Mouse (Mus musculus) right cerebral cortex, postnatal 4 days (tissue): ENCODE data around the gene Cfap44.

Experiments
- DNase-seq: peaks from one replicate; pipeline ENCODE4 v3.0.0-alpha.2; 2022

Gene Cfap44

GRCm38 (mm10) chr16:44496971-44497464 is 102.4 kb downstream of the Cfap44 start:
- DNase-seq = no peak

DNA sequence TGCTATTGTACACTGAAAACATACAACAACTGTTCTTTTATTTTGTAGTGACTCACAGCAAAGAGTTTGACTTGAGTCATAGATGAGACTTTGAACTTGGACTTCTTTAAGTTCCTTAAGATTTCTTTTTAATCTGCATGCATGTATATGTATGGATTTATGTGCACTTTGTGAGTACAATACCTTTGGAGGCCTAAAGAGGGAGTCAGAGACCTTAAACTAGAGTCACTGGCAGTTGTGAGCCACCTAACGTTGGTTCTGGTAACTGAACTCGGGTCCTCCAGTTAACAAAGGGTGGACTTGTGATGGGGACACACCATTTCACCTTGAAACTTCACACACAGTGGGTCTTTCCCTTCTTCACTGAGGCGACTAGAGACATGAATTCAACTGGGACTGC is 103.9 kb downstream of the Cfap44 start:
- no peak for DNase-seq

GRCm38 (mm10) chr16:44501783-44502182 is 107.2 kb downstream of the Cfap44 start:
- no peak for DNase-seq

DNA sequence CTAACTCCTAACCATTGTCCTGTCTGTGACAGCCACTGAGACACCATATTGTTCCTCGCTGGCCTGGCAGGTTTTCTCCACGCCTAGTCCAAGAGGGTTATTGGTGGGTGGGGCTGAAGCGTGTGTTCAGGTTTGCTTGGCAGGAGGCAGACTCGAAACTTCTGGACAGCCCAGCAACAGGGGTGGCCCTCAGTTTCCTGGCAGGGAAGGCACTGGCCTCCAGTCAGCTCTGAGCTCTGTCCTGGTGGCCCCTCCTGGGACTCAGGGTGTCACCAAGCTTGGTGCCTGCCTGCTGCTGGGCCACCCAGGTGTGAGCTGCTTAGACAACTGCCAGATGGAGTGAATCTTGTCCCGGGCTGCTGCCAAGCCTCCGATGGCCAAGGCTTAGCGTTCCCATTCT is 107.7 kb downstream of the Cfap44 start:
- no peak for DNase-seq

GRCm38 (mm10) chr16:44502895-44503575 is 108.4 kb downstream of the Cfap44 start:
- DNase-seq = no peak

- no peak for DNase-seq
These were observed 110.6 kb downstream of the Cfap44 start for GRCm38 (mm10) chr16:44505243-44505642.

DNA sequence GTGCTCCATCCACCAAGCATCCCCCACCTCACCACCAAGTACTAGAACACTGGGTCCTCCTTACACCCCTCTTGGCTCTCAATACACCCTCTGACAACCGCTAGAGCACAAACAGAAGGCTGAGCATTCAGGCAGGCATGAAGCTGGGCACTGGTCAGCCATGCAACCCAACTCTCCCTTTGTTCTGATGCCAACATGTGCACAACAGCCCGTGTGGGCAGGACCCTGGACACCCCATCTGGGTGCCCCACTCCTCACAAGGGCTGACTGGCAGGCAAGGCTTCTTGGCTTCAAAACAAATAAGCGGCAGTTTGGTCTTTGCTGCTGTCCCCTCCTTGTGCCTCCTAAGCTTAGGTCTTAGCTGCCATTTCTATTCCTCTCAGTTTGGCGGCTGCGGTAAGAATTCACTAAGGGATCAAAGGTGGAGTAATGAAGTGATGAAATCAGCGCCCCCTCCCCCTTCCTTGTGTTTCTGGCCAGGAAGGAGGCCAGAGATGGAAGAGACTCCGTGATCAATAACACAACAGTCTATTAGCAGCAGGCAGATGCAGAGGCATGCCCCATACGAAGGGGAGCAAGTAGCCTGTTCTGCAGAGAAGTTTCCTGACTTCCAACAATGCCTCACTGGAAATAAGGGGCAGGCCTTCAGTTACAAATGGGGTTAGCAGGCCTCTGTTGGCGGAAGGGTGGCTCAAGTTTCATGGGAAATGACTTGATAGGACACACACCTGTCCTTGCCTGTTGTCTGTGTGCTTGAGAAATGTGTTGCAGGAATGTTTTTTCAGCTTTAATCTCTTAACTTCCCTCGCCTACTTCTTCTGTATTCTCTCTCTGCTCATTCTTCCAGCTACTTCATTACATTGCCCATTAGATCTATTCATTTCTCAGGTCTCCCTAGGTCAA is 112.7 kb downstream of the Cfap44 start:
- DNase-seq = no peak

- DNase-seq = no peak
These were observed 113.4 kb downstream of the Cfap44 start for GRCm38 (mm10) chr16:44508025-44508424.

DNA sequence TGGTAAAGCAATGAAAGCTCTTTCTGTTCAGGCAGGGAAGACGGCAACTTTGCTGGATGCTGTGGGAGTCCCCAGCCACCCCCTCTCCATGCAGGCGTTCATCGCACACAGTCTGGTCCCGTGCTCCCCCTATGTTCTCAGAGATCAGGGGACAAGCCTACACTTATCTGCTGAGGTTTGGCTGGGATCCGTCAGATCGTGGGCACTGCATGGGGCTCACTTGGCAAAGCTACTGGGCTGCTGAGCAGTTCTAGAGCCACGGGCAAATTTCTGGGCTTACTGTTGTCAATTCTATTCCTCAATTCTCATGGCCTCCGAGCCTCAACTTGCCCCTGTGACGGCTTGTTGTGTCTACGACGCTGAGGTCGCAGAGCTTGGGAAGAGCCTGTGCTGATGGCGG is 114.2 kb downstream of the Cfap44 start:
- no peak for DNase-seq

DNA sequence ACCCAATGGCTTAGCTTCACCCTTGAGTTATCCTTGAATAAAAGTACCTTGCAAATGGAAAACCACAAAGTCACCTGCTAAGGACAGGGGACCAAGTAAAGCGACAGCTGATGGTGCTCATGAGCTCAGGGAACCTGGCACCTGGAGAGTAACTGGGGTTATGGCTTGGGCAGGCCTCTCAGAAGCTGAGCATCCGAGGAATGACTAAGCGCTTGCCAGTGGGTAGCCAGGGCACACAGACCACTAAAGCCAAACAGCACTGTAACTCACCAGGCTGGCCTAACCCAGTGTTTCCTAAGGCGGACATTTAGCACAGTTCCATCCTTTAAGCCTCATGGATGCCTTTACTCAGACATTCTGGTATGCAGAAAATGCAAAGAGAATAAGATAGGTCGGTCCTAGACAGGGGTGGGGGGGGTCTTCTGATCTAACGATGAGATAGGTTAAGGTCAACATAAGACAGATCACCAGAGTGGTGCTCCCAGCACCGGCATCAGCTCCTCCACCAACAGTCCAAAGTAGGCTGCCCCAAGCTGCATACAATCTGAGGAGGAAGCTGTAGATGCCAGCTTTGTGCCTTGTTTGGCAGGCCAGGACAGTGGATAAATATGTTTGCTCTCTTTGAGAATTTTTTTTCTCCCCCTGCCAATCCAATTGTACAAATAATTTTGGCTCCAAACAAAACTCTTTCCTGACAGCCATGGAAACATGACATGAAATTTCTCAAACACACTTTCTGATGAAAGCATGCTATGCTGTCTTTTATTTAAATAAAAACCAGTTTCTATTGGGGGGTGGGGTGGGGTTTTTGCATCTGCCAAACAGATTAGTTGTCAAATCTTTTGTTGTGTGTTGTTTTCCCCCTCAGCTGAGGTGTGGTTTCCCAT is 115.1 kb downstream of the Cfap44 start:
- DNase-seq = no peak

DNA sequence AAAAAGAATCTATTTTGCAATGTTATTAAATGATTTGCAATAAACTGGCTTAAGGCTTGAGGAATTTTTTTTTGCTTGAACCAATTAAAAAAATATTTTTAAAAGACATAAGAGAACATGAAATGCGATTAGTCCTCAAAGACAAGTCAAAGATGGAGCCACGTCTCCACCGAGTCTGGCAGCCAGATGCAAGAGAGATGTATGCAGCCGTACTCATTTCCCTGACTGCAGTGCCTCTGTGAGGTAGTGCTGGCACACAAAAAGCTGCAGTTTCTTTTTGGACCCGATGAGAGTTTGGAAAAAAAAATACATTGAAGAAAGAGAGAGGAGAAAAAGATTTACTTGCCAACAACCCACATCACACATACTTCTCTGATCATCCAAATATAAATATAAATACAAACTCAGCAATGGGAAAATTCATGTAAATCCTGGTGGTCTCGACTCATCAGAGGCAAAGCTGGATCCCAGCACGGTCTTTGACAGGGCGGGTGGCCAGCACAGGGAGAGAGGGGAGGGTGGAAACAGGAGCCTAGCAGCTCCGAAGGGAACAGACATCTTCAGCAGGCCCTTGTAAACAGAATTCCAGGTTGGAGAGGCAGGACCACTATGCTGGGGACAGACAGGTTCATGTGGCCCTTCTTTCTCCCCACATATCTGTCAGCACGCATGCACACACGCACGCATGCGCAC is 116.1 kb downstream of the Cfap44 start:
- DNase-seq = peak; percentile 32

DNA sequence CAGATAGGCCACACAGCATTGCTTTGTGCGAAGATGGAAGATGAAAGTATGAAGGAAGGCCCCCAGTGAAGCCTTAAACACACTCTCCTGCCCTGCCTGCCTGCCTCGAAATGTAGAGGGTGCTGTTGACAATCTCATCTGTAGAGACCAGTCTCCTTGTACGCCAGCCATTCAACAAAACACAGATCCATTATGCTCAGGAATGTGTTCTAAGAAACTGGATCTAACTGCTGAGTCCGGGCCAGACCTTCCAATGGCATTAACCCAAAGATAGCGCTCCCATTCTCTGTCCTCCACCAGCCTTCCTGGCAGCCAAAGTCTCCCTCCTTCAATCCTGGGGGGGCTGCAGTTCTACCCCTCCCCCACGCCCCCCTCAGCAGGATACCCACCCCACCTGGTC is 121.9 kb downstream of the Cfap44 start:
- no peak for DNase-seq

- no peak for DNase-seq
These were observed 129.0 kb downstream of the Cfap44 start for GRCm38 (mm10) chr16:44523595-44523994.

- DNase-seq = no peak
These were observed 131.4 kb downstream of the Cfap44 start for GRCm38 (mm10) chr16:44526044-44526443.

DNA sequence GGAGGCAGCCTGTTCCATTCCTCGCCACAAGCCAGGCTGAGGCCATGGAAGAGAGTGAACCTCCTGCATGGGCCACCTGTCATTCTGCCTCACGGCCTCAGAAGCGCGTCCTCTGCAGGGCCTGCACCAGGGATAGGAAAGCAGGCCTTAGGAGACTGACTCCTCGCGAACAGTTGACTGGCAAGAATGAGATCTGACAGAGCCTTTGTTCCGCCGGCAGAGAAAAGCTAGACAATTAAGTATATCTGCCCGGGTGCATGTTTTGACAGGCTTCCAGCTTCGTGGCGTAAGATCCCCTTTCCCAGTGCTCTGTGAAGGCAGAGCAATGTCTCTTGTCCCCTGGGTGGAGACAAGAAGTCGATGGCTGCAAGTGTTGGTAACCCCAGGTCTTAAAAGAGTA is 132.1 kb downstream of the Cfap44 start:
- no peak for DNase-seq

GRCm38 (mm10) chr16:44527218-44527905 is 132.8 kb downstream of the Cfap44 start:
- no peak for DNase-seq

DNA sequence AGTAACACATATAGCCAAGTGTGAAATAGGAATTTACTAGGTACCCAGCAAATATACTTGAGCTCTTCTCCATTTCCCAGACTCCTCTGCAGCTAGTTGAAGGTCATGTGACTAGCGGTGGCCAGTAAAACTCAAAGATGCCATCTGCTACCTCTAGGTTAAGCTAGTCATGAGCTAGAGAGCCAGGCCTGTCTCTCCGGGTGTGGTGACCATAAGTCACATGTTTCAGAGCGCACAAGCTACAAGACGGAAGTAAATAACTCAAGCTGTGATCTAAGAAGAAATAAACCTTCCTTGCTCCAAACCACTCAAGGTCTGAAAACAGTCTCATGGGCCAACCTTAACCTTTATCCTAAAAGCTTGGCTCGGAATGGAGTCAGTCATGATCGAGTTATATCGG is 134.4 kb downstream of the Cfap44 start:
- DNase-seq = no peak

DNA sequence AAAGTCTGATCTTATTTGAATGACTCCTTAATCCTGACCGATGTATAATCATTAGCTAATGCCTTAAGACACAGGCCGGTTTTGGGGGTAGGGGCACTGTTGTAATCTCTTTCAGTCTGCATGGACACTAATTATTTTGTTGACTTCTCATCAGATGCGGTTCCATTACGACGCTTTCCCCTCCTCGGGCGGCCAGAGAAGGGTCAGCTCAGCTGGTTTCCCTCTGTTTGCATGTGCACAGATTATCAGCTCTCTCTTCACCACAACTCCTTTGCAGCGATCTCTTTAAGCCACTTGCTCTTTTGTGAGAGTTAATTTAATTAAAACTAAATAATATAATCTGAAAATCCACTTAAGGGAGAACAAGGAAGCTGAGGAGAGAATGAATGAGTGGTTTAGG is 135.1 kb downstream of the Cfap44 start:
- no peak for DNase-seq

DNA sequence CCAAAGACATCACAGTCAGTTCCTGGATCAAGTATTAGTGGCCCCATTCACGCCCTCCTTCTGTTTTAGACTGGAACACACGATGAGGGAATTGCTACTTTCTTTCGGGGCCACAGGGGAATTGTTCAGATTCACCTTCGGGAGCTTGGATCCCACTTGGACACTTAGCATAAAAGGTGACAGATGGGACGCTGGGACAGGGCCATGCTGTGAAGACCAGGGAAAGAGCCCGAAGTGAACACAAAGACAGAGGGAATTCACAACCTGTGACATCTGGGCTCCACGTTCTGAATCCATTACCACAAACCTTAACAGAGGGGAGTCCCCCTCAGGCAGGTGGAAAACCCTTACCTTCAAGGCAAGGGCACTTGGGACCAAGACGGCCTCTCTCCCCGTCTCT is 135.6 kb downstream of the Cfap44 start:
- DNase-seq = no peak

DNA sequence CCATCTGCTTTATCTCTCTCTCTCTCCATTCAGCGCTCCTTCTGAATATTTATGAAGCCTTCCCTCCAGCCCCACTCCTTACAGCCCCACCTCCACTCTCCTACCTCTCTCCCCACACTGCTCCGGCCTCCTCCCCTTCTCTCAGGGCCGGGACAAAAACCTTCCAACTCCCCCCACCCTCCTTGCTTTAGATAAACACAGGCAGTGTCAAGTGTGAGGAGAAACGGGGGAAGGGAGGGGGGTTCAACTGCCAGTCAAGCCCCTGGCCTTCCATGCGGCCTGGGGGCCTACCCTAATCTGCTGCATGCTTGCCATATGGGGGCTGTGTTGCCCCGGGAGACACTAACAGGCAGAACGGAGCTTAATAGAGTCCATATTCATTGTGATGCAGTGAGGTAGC is 136.2 kb downstream of the Cfap44 start:
- peak; percentile 37 for DNase-seq

DNA sequence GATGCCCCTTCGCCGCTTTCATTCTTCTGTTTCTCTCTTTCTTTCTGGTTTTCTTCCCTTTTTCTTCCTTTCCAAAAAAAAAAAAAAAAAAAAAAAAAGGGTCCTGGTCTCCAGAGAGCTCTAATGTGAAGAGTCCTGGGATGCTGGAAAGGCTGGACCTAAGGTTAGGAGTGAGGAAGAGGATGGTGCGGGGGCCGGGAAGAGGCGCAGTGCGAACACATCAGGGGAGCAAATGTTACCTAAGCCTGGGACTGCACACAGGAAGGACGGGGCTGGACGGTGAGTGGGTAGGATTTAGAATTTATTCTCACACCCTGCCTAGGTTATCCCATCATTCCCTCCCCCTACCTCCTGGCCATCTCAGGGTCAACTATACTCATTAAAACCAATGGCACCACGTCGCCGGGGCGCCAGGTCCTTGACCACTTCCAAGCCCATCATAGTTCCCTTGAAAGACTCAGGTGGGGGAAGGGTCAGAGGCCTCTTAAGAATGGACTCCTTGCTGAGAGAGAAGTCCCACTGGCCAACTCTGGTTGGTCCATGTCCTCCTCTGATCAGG is 136.7 kb downstream of the Cfap44 start:
- DNase-seq = no peak
